Mouse (Mus musculus): ENCODE data around the gene Serinc4. TPM values are rescaled to one million over a fixed set of nuclear protein-coding genes. Genes with fewer than 3 reads are reported as not detected.

Gene Serinc4
- polyA plus RNA-seq, 1 experiment from 2014 or later: 0.35 TPM

DNA sequence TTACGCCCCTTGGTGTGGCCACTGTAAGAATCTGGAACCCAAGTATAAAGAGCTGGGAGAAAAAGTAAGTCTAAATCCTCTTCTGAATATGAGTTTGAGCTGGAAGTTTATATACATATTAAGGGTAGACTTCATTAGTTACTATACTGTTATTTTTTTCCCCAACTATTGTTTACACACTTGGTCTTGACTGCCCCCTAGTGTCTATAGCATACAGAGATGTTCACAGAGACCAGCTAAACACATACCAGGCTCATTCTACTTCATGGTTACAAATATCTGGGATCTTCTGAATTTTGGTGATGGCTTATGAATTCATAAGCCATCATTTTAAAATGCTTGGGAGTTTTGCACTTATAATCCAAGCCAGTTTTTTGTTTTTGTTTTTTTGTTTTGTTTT, 21.7 kb downstream of the Serinc4 start:
- no peaks in the 10 kb centered on the region for H3K9me3 ChIP-seq (ENCODE audit: low read length)
- H3K4me1 ChIP-seq (ENCODE audit: insufficient read depth, low read depth, low read length): no peaks in the 10 kb centered on the region
- ATAC-seq (no peak), DNase-seq (ENCODE audit: low spot score) (peak; percentile 72)
- TF ChIP-seq EP300 (IDR thresholded peaks at IDR 0.05) (no peak), CTCF (IDR thresholded peaks at IDR 0.05) (peak; percentile 64)
- 100% methylated on average over 1 of the region's 1 CpGs for WGBS
- H3K27ac ChIP-seq (ENCODE audit: low read length): no peak overlapping the region
- no peak overlapping the region for H3K4me2 ChIP-seq (replicated peaks; ENCODE audit: low read depth, low read length)
- no peak overlapping the region for H3K4me3 ChIP-seq (ENCODE audit: low read depth, low read length)
- H3K36me3 ChIP-seq (ENCODE audit: insufficient read depth, low read length): peaks cover 43% of the 10 kb centered on the region
- no peaks in the 10 kb centered on the region for H3K27me3 ChIP-seq (replicated peaks; ENCODE audit: insufficient read depth, low read length)
- no peak overlapping the region for H3K9ac ChIP-seq (replicated peaks; ENCODE audit: low read depth)

DNA sequence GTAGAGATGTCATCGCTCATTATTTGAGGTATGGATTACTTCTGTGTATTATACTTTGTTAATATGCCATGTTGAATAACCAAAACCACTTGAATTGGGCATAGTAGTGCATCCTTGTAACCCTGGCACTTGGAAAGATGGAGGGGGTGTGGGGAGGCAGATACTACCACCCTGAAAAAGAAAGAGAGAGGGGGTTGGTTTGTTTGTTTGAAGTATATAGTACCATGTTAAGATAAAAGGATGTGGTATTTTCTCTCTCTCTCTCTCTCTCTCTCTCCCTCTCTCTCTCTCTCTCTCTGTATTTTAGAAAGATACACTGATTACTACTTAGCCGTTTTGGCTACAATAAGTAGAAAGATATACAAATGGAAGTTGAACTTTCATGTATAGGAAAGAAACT, 30.7 kb downstream of the Serinc4 start:
- Histone ChIP-seq H3K27me3 (replicated peaks; ENCODE audit: insufficient read depth, low read length) (no peaks in the 10 kb centered on the region), H3K27ac (ENCODE audit: low read length) (no peak overlapping the region), H3K36me3 (ENCODE audit: insufficient read depth, low read length) (peaks cover 35% of the 10 kb centered on the region), H3K9ac (replicated peaks; ENCODE audit: low read depth) (no peak overlapping the region), H3K4me3 (ENCODE audit: low read depth, low read length) (no peak overlapping the region), H3K4me2 (replicated peaks; ENCODE audit: low read depth, low read length) (no peak overlapping the region), H3K4me1 (ENCODE audit: insufficient read depth, low read depth, low read length) (no peaks in the 10 kb centered on the region), H3K9me3 (ENCODE audit: low read length) (no peaks in the 10 kb centered on the region)
- DNase-seq (ENCODE audit: low spot score): no peak
- TF ChIP-seq CTCF (IDR thresholded peaks at IDR 0.05) (no peak), EP300 (IDR thresholded peaks at IDR 0.05) (no peak)
- no peak for ATAC-seq
- 87% methylated on average over 2 of the region's 2 CpGs for WGBS

DNA sequence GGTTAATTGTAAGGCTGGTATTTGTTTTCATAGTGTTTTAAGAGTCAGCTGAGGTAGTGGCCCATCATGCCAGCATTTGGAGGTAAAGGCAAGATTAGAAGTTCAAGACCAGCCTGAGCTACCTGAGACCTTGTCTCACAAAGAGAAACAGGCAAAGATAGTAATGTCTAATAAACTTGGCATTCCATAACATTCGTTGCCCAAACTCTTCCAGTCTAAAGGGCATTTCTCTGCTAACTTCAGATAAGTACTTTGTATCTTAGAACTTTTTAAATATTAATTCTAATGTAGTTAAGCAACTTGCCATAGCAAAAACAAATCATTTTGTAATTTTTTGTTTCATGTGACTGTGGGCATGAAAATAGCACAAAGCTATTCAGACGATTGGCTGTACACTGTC, 33.4 kb downstream of the Serinc4 start:
- TF ChIP-seq EP300 (IDR thresholded peaks at IDR 0.05): no peak
- H3K27me3 ChIP-seq (replicated peaks; ENCODE audit: insufficient read depth, low read length): no peaks in the 10 kb centered on the region
- peaks cover 3% of the 10 kb centered on the region; the same call in 1 of the 2 replicates for H3K4me1 ChIP-seq (ENCODE audit: insufficient read depth, low read depth, low read length)
- no peak overlapping the region for H3K4me2 ChIP-seq (replicated peaks; ENCODE audit: low read depth, low read length)
- H3K36me3 ChIP-seq (ENCODE audit: insufficient read depth, low read length): peaks cover 17% of the 10 kb centered on the region
- 90% methylated on average over 2 of the region's 2 CpGs for WGBS
- no peak overlapping the region for H3K27ac ChIP-seq (ENCODE audit: low read length)
- H3K9ac ChIP-seq (replicated peaks; ENCODE audit: low read depth): no peak overlapping the region
- H3K4me3 ChIP-seq (ENCODE audit: low read depth, low read length): no peak overlapping the region
- no peak for DNase-seq (ENCODE audit: low spot score)
- no peak for ATAC-seq
- no peaks in the 10 kb centered on the region for H3K9me3 ChIP-seq (ENCODE audit: low read length)

DNA sequence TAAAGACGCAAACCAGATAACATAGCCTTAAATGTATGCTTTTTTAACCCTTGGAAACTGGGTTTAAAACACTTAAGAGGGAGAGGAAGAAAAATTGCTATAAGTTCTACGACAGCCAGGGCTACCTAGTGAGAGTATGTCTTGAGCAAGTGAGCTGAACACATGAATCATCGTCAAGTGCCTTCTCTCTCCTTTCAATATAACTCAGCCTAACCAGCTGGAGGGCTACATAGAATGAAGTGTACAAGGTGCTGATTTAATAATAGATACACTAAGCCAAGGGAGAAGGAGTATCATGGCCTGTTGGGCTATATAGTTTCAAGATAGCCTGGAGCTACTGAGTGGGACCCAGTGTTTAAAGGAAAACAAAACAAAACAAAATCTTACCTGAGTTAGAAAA, 38.1 kb downstream of the Serinc4 start:
- WGBS: 65% methylated on average over 3 of the region's 3 CpGs
- DNase-seq (ENCODE audit: low spot score) (peak; percentile 32), ATAC-seq (no peak)
- H3K9me3 ChIP-seq (ENCODE audit: low read length): no peaks in the 10 kb centered on the region
- peaks cover 10% of the 10 kb centered on the region; the same call in 1 of the 2 replicates for H3K36me3 ChIP-seq (ENCODE audit: insufficient read depth, low read length)
- no peak overlapping the region for H3K9ac ChIP-seq (replicated peaks; ENCODE audit: low read depth)
- H3K4me3 ChIP-seq (ENCODE audit: low read depth, low read length): no peak overlapping the region
- H3K27me3 ChIP-seq (replicated peaks; ENCODE audit: insufficient read depth, low read length): no peaks in the 10 kb centered on the region
- H3K4me2 ChIP-seq (replicated peaks; ENCODE audit: low read depth, low read length): no peak overlapping the region
- TF ChIP-seq CTCF (IDR thresholded peaks at IDR 0.05) (no peak), EP300 (IDR thresholded peaks at IDR 0.05) (no peak)
- no peak overlapping the region for H3K27ac ChIP-seq (ENCODE audit: low read length)
- H3K4me1 ChIP-seq (ENCODE audit: insufficient read depth, low read depth, low read length): peaks cover 16% of the 10 kb centered on the region; the same call in 1 of the 2 replicates

DNA sequence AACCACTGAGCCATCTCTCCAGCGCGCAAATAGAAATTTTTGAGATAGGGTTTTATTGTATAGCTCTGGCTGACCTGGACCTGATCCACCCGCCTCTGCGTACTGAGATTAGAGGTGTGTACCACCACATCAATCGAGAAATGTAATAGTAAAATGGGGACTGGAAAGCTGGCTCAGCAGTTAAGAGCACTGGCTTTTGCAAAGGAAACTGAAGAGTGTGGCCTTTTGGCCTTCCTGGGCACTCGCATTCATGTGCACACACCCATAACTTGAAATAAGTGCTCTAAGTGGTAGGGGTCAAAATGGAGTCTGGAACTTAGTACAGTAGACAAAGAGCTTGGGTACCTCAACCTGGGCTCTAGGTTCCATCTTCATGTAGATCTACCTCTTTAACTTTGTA, 40.2 kb downstream of the Serinc4 start:
- Histone ChIP-seq H3K4me3 (ENCODE audit: low read depth, low read length) (no peak overlapping the region), H3K9ac (replicated peaks; ENCODE audit: low read depth) (0 out of 2 replicates have a peak overlapping the region, but pooled peaks have one; percentile 13), H3K27me3 (replicated peaks; ENCODE audit: insufficient read depth, low read length) (no peaks in the 10 kb centered on the region), H3K27ac (ENCODE audit: low read length) (no peak overlapping the region), H3K9me3 (ENCODE audit: low read length) (no peaks in the 10 kb centered on the region), H3K4me1 (ENCODE audit: insufficient read depth, low read depth, low read length) (peaks cover 16% of the 10 kb centered on the region; the same call in 1 of the 2 replicates), H3K4me2 (replicated peaks; ENCODE audit: low read depth, low read length) (no peak overlapping the region), H3K36me3 (ENCODE audit: insufficient read depth, low read length) (no peaks in the 10 kb centered on the region)
- ATAC-seq (no peak), DNase-seq (ENCODE audit: low spot score) (peak; percentile 16)
- 79% methylated on average over 6 of the region's 6 CpGs for WGBS
- no peak for TF ChIP-seq EP300 (IDR thresholded peaks at IDR 0.05)
- TF ChIP-seq CTCF (IDR thresholded peaks at IDR 0.05): no peak

DNA sequence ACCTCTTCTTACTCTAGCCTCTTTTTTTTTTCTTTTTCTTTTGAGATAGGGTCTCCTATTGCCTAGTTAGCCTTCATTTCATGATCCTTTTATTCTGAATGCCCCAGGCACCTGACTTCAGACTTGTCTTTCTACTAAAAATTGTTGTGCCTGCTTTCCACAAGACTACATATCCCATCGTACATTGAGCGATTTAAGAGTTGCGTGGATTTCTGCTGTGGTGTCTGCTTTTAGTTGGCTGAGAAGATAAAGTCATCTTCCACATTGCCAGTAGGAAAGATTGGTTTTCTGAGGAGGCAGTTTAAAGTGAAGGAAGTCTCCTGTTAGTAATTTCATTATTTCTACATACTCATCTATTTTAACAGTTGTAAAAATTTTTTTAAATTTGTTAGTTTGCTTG, 41.0 kb downstream of the Serinc4 start:
- no peaks in the 10 kb centered on the region for H3K27me3 ChIP-seq (replicated peaks; ENCODE audit: insufficient read depth, low read length)
- no peaks in the 10 kb centered on the region for H3K36me3 ChIP-seq (ENCODE audit: insufficient read depth, low read length)
- no peak for ATAC-seq
- DNase-seq (ENCODE audit: low spot score): no peak
- peaks cover 16% of the 10 kb centered on the region; the same call in 1 of the 2 replicates for H3K4me1 ChIP-seq (ENCODE audit: insufficient read depth, low read depth, low read length)
- no peaks in the 10 kb centered on the region for H3K9me3 ChIP-seq (ENCODE audit: low read length)
- peak overlapping the region; percentile 71; the same call in 1 of the 2 replicates for H3K4me2 ChIP-seq (replicated peaks; ENCODE audit: low read depth, low read length)
- no peak overlapping the region for H3K27ac ChIP-seq (ENCODE audit: low read length)
- TF ChIP-seq CTCF (IDR thresholded peaks at IDR 0.05) (no peak), EP300 (IDR thresholded peaks at IDR 0.05) (no peak)
- 68% methylated on average over 3 of the region's 3 CpGs for WGBS
- H3K4me3 ChIP-seq (ENCODE audit: low read depth, low read length): no peak overlapping the region
- H3K9ac ChIP-seq (replicated peaks; ENCODE audit: low read depth): no peak overlapping the region

DNA sequence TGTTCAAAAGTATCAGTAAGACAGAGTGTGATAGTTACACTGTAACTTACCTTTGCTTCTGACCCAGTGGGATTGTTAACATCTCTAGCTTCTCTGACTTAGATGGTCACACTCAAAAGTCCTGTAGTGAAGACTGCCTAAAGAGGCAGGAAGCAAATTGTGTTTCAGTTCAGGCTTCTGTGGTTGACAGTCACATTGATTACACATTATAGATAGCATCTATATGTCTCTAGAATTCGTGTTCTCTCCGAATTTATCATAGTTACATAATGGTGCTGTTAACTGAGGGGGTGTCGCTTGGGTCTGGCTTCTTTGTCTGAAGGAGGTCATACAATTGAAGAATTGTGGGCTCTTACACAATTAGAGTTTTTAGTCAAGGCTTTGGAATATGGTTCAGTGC, 41.5 kb downstream of the Serinc4 start:
- H3K4me2 ChIP-seq (replicated peaks; ENCODE audit: low read depth, low read length): peak overlapping the region; percentile 71
- no peaks in the 10 kb centered on the region for H3K27me3 ChIP-seq (replicated peaks; ENCODE audit: insufficient read depth, low read length)
- TF ChIP-seq EP300 (IDR thresholded peaks at IDR 0.05): no peak
- no peak for TF ChIP-seq CTCF (IDR thresholded peaks at IDR 0.05)
- WGBS: 27% methylated on average over 3 of the region's 3 CpGs
- no peaks in the 10 kb centered on the region for H3K36me3 ChIP-seq (ENCODE audit: insufficient read depth, low read length)
- H3K4me1 ChIP-seq (ENCODE audit: insufficient read depth, low read depth, low read length): peaks cover 16% of the 10 kb centered on the region; the same call in 1 of the 2 replicates
- no peak overlapping the region for H3K9ac ChIP-seq (replicated peaks; ENCODE audit: low read depth)
- no peaks in the 10 kb centered on the region for H3K9me3 ChIP-seq (ENCODE audit: low read length)
- DNase-seq (ENCODE audit: low spot score) (no peak), ATAC-seq (no peak)
- H3K27ac ChIP-seq (ENCODE audit: low read length): no peak overlapping the region
- H3K4me3 ChIP-seq (ENCODE audit: low read depth, low read length): peak overlapping the region; percentile 93; the same call in 1 of the 2 replicates

All from lung, postnatal 0 days (tissue).